Mouse (Mus musculus): ENCODE data around the gene Supt16. TPM values are rescaled to one million over a fixed set of nuclear protein-coding genes. Genes with fewer than 3 reads are reported as not detected.

The Supt16 gene
- 57.6 TPM for total RNA-seq (2023)

DNA sequence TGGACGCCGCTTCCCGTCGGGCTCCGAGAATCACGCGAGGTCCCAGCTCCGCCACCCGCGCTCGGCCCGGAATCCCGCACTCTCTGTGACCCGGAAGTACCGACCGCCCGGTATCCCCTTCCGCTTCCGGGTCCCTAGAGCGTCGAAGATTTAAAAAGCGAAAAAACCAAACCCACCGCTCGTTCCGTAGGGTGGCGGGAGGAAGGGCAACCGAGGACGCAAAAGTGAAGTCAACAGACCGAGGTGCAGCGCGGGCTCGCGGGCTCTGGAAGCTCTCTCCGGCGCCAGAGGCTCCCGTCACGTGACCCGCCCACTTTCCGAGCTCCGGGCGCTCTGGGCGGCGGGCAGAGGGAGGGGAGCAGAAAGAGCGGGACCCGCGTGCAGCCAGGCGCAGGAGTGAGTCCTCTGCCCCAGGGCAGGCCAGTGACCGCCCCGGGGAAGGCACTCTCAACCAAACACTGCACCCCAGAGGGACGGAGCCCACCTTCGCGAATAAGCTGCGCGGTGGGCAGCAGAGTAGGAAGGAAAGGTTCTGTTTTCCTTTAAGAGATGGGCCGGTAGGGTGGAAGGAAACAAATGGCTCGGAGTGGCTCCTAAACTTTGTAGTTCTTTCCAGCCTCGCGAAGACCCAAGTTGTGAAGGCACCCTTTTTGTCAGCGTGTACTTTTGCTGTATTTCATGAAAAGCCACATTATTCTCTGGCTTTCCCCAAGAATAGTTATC, at the start of gene Supt16:
Supt16 (minus strand) TSS at position 261 of the 723 bp plus-strand sequence.

Other genes starting within 250 kb of the Supt16 start
- 2.7 TPM for gene Arhgef40, start 212.7 kb downstream of the Supt16 start, total RNA-seq (2023)
- 0.95 TPM for gene Tmem253, start 181.8 kb downstream of the Supt16 start, total RNA-seq (2023)
- 18.6 TPM for gene Zfp219, start 176.7 kb downstream of the Supt16 start, total RNA-seq (2023)
- gene Olfr221, start 155.0 kb downstream of the Supt16 start, total RNA-seq (2023) = not detected
- gene Hnrnpc, start 93.4 kb downstream of the Supt16 start, total RNA-seq (2023) = 464 TPM
- gene Rpgrip1, start 86.7 kb downstream of the Supt16 start, total RNA-seq (2023) = 7.1 TPM
- gene Chd8, start 60.4 kb upstream of the Supt16 start, total RNA-seq (2023) = 228 TPM
- gene Tox4, start 81.7 kb upstream of the Supt16 start, total RNA-seq (2023) = 103 TPM
- 14.2 TPM for gene Rab2b, start 82.1 kb upstream of the Supt16 start, total RNA-seq (2023)
- 66.6 TPM for gene Mettl3, start 107.7 kb upstream of the Supt16 start, total RNA-seq (2023)
- 4.7 TPM for gene Sall2, start 131.3 kb upstream of the Supt16 start, total RNA-seq (2023)
- gene Olfr1513, start 159.0 kb upstream of the Supt16 start, total RNA-seq (2023) = not detected
- not detected for gene Olfr1512, start 181.8 kb upstream of the Supt16 start, total RNA-seq (2023)
- gene Olfr1511, start 200.0 kb upstream of the Supt16 start, total RNA-seq (2023) = not detected
- not detected for gene Olfr1510, start 217.0 kb upstream of the Supt16 start, total RNA-seq (2023)
- gene Olfr1509, start 245.6 kb upstream of the Supt16 start, total RNA-seq (2023) = not detected